Mouse (Mus musculus): Measurements from ENCODE around the gene Isg20l2.

DNA sequence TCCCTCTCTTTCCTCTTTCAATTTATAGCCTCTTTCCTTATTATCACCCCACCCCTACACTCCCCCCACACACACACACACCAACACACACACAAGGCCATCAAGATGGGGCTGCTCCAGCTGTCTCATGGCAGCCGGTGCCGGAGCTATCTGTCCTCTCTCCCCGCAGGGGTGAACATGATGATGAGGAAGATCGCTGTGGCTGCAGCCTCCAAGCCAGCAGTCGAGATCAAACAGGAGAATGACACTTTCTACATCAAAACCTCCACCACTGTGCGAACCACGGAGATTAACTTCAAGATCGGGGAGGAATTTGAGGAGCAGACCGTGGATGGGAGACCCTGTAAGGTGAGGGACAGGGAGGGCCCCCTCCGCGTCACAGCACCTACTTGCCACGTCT, 21.8 kb downstream of the Isg20l2 start:
- TF ChIP-seq CTCF (IDR thresholded peaks at IDR 0.05; ENCODE audit: low read depth) (no peak), EP300 (optimal IDR thresholded peaks at IDR 0.05) (no peak)

All from stomach, postnatal 0 days (tissue).